Mouse (Mus musculus): ENCODE results near the gene Tex48.

Gene Tex48

DNA sequence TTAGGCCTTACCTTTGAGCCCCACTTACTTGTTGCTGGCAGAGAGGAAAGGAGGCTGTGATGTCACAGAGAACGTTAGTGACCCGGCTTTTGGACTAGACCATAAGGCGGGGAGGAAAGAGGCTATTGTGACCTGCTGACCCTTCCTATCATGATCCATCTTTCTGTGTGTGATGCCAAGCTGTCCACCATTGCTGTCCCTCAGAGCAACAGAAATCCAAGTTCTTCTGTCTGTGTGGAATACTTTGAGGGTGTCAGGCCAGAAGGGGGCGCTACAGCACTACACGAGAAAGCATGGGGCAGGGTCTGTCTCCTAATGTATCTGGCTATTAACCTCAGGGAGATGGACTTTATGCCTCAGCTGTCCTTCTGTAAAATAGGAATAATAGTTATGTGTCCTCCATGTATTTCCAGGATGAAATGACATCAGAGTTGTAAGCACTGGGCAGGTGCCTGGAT is at the start of gene Tex48:
Gene Tex48, minus strand, starts transcription at position 51 of the 458 bp plus-strand sequence.
- peak in 1 of 2 experiments; percentile 55 for DNase-seq

DNA sequence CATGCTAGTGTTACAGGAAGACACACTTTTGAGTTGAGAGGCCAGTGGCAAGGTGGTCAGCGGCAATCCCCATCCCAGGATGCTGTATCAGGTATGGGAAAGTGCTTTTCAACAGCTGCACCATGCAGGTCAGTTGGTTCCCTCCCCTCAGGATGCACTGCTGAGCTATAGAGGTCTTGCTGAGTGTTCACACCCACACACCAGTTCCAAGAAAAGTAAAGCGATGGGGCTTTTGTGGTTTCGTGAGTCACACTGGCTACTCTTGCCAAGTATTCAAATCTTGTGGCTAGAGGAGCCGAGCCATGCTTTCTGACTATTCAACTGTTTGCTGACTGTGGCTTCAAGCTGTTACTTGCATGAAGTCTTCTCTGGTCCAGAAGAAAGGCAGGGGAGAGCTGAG is 46.0 kb upstream of the Tex48 start:
- DNase-seq: peak; percentile 11 to 17

DNA sequence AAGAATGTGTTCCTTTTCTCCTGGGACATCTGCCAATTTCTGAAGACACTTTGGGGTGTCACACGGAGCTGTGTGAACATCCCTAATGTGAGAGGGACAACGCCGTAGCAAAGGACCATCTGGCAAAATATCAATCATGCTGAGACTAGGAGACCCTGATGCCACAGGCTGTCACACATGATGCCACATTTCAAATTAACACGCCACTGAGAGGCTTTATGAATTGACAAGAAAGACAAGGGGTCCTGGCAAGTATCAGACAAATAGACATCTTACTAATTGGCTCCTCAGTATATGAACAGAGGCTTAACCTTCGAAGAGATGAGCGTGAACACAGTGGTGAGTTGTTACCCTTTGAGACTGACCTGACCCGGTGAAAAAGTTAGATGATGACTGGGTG is 43.5 kb upstream of the Tex48 start:
- no peak for DNase-seq

DNA sequence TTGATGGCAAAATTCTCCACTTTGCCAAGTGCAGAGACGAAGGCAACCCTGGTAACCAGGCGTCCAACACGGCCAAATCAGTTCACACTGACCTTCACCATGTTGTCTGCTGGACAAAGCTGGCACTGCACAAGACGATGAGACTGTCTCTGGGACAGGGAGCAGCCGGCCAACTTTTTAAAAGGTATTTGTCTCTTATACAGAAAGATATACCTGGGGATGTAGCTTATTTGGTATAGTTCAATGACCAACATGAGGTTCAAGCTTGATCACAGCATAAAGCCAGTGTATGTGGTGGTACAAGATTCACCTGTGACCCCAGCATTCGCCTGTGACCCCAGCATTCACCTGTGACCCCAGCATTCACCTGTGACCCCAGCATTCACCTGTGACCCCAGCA is 41.1 kb upstream of the Tex48 start, which contains the start of gene Gm11214:
Gene Gm11214, minus strand, starts transcription at position 101 of the 400 bp plus-strand sequence.
- DNase-seq: no peak

DNA sequence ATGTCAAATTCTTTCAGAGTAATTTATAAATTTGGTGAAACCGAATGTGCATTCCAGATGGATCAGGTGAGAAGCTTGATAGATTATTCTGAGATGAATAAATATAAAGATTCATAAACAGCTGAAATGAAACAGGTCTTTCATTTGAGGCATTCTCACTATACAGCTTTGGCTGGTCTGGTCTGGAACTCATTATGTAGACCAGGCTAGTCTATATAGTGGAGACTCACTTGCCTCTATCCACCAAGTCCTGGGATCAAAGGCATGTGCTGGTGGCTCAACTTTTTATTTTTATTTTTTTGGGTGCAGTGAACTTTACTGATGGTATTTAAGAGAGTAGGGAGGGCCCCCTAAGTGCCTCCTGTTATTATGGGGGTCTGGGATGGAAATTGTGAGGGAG is 39.6 kb upstream of the Tex48 start:
- no peak for DNase-seq

DNA sequence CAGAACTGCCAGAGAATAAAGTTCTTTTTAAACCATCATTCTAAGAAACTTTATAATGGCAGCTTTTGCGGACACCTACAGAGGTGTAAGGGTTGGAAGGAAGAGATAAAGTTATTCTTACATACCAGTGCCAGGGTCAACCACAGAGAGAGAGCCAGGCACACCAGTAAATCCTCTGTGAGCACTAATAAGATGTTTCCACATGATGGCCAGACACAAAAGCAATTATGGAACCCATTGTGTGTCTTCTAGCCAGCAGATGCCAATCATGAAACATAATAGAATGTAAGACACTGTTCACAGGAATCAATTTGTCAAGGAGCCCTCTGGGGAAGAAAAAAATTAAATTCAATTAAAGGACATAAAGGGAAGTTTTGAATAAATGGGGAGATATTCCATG is 39.2 kb upstream of the Tex48 start:
- no peak for DNase-seq

DNA sequence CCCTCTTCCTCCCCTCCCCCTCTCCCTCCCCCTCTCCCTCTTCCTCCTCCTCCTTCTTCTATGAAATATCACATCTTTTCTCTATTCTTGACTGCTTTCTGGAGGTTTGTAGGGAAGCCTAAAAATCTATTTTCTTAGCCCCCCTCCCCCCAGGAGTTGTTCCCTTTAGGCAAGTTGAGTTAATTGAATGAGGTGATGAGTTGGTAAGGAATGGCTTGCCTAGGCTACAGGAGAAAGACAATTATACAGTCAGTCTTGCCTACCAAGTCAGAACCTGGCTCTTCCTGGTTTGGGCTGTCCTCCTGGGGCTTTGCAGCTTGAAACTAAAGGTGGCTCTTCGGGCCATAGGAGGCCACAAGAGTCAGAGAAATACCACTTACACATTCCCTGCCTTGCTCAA is 37.5 kb upstream of the Tex48 start:
- DNase-seq: no peak

DNA sequence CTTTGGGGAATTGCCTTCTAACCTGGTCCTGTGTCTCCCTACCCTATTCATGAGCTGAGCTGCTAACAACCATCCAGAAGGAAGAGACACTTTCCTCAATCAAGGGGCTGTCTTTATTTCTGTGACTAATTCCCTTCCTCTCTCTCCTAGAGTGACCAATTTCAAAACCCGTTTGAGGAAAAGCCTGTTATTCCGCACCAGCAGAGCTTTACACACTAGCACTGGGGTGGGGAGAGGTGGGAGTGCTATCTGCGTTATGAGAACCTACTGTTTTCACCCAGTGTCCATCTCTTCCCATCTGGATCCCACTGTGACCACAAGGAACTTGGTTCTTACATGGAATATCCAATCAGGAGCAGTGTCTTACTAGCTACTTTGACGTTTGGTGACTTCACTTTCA is 36.9 kb upstream of the Tex48 start:
- DNase-seq: no peak

DNA sequence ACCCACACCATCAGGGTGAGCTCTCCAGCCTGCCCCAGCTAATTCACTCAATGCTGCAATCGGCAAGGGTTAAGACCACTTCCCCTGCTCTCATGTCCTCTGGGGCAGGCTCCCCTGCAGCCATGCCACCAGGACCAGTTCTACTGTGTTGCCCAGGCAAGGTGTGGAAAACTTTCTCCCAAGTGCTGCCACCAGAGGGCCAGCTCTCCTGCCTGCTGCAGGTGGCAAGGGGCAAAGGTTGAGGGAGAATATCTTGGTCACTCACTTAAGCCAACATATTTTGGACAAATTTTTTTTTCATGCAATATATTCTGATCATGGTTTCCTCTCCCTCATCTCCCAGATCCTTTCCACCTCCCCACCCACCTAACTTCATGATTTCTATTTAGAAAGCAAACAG is 32.2 kb upstream of the Tex48 start:
- no peak for DNase-seq

DNA sequence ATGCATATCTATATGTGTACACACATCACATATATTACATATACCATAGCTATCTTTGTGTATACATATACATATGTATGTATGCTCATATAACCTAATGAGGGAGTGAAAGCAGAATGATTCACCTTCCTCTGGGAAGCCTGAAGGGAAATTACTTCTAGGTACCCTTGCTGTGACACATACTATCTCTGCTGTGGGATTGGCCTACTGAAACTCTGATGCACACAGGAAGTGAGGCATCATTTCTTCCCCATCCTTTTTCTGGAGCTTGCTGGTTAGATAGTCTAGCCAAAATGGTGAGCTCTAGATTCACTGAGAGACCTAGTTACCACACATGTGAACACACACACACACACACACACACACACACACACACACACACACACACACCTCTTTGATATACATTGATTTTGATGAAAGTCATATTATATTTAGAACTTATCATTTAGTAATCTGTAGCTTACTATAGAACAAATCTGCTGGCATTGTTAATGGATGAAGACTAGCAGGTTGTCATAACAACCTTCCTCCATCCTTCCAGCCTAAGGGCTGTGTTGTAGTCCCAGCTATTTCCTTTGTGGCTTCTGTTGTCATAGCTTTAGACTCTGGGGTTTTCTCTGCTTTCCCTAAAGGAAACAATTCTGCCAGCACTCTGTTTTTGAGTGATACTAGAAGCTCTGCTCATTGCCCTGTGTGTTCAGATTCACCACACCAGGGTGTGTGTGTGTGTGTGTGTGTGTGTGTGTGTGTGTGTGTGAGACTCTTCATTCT is 21.9 kb upstream of the Tex48 start:
- no peak for DNase-seq

DNA sequence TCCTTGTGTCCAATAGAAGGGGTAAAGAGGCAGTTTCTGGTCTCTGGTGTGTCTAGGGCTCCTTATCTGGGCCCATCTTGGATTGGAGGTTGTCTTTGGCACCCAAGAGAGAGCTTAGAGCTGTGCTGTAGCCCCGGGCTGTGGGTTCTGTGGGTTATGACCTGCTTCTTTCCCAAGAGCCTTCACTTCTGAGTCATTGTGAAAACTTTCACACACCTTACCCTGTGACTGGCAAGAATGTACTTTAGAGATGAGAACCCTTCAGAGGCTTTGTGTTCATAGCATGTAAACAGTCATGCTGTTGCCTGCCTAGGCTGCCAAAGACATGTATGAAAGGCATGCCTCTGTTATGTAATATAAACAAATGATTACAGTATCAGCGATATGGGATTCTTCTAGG is 17.6 kb upstream of the Tex48 start:
- no peak for DNase-seq

DNA sequence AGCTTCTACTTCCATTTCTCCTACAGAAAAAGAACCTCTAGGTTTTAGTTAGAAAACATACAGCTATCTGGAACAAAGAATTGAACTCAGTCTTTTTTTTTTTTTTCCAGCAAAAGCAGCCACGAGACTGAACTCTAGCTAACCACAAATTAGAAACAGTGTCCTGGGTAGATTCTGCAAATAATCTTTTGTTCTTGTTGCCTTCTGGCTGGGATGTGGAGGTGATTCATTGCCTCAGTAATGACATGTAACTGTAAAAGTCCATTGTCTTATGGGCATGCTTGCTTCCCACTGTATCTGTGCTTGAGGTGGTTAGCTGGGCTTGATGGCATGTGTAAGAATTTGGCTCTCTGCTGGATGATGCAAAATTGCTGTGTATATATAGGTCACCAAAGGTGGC is 16.4 kb upstream of the Tex48 start:
- DNase-seq: no peak

DNA sequence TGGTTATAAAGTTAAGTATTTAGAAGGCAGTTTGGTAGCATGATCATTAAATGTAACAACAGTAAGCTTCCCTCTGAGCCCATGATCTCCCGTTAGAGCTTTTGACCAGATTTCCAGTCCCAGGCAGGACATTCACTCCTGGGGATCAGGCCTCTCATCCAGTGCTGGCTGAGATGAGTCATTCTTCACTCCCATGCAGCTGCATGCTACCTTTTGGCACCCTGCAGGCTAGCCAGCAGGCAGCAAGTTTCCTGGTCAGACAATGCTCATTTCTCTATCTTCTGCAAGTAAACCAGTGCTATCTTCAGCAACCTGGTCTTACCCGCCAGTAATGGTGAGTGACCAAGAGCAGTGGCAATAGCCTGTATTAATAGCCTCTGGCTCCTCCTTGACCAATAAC is 11.0 kb upstream of the Tex48 start:
- no peak for DNase-seq

DNA sequence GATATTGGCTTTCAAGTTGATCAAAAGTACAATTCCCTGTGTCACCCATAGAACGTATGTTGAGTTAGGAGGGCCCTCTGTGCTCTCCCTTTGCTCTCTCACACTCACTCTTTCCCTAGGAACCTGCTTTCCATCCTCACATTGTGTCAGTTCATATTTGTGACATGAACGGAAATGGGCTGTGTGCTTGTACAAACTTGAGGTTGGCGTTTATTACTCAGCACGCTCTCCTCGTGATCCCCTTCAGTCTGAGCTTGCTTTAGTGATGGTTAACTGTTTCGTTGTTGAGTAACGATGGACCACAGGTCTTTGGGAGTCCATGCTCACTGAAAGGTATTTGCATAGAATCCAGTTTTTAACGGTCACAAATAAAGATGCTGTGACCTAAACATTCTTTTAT is 4.9 kb upstream of the Tex48 start:
- DNase-seq: no peak

DNA sequence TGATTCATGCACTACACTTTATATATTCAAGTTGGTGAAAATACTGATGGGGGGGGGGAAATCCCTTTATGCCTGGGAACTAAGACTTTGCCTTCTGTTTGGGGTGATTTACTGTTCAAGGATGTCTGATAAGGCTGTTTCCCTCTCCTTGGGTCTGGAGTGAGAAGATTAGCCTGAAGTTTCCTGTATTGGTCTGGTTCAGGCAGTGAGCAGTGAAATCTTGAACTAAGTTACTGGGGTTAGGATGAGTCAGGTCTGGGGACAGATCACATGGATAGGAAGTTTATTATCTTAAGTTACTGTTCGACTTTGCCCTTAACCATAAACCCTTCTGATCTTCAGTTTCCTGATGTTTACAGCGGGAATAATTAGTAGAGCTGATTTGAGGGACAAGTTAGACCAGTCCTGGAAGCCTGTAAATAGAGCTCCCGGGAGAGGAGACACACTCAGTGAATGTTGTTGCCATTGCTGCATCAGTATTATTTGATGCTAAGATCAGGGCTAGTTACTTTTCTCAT is 3.4 kb upstream of the Tex48 start:
- no peak for DNase-seq

DNA sequence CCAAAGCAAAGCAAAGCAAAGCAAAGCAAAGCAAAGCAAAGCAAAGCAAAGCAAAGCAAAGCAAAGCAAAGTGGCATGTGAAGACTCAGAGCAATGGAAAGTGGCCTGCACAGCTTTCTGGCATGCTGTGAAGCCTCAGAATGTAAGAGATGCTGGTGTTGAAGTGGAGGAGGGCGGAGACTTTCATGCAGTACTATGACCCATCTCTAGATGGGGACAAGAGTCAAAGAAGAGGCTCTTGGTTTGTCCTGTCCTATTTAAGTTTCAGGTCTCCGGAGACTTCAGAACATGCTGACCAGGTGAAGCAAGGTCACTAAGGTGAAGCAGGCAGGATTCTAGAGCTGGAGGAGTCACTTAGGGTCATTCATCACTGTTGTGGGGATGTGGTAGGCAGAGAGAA is 367 bp downstream of the Tex48 start:
- DNase-seq: no peak

DNA sequence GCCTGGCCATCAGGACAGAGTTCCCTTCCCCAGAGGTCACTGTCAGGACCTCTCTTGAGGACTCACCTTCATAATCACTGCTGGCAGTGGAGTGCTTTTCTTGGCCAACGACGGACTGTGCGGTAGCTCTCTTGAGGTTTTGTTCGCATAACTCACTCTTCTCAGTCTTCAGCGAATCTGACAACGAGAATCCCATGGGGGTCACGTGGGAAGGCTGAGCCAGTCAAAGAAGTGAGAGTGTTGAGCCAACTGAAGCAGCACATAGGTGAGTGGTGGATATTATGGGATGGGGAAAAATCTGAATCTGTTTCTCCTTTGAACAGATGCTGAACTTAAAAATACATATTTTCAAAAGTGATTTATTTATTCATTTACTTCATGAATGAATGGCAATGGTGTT is 13.8 kb downstream of the Tex48 start:
- no peak for DNase-seq

DNA sequence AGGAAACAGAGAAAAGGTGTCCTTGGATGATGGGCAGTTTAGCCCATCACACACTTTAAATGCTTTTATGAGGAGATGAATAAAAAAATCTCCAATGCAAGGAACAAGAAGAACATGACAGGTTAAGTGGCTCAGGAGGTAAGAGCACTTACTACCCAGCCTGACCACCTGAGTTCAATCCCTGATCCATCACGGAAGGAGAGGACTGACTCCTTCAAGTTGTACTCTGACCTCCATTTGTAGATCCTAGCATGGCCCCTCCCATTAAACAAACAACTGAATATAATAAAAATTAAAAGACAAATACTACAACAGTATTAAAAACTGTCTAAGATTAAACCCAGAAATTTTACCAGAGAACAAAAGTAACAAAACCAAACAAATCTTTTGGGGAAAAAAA is 16.3 kb downstream of the Tex48 start:
- no peak for DNase-seq

DNA sequence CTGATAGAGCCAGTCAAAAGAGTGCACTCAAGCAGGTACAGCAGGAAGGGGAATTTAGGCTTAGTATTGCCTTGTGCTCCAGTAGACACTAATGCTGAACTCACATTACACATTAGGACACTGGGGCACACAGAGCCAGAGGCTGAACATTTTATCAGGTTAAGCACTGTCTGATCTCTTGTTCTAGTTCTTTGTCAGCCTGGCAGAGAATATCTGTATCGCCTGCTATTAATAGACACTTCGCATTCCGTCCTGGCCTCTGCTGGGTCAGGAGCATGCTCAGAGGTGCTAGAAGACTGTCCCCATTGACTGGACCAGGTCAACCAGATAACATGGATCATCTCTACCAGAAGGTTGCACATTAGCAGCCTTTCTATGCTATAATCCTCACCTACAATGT is 16.7 kb downstream of the Tex48 start:
- DNase-seq: no peak

DNA sequence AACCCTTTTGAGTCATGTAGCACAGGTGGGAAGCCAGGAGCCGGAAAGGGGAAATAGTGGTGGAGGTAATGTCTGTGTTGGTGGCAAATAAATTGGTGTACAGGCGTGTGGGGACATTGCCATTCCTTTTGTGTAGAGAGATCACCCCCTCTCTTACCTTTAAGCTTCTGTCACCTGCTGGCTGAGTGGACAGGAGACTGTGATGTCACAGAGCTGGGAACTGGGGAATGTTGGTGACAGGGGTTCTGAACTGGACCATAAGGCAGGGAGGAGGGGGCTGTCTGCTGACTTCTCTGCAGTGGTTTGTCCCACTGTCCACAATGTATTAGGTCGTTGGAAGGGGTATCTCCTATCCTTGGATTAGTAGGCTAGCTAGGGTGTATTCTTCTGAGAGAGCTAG is 17.3 kb downstream of the Tex48 start, which contains the start of gene Gm11213:
Gene Gm11213, minus strand, starts transcription at position 317 of the 400 bp plus-strand sequence.
- DNase-seq: no peak

DNA sequence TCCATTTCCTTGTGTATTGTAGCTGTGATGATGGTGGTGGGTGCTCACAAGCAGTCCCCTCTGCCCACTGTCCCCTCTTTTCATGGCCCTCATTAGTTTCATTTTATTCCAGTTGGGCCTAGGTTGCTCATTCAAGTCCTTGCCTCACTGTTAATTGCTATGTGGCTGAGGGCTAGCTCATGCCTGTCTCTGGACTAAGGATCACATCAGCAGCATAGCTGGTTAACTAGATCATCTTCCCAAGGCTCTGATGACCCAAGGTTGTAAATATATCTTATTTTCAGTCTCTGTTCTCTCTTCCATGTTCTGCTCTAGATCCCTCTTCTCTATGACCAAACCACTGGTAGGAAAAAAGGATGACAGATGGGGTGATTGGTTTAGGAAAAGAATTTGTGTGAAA is 21.0 kb downstream of the Tex48 start:
- DNase-seq: no peak

DNA sequence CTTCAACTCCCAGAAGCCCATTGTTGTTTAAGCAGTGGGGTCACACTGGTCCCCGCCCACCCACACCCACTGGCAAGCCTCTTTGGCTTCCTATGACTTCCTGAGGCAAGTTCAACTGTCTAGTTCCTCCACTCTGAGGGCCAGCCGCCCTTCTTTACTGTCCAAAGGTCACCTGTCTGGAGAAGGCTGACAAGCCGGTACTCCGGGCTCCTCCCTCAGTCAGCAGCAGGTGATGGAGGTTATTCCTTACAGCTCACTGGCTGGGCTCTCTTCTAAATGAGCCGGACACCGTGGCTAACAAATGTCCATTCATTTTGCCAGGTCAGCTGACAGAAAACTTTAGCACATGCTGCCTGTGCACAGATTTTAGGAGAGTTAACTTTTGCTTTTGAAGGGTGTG is 21.4 kb downstream of the Tex48 start:
- DNase-seq: no peak

DNA sequence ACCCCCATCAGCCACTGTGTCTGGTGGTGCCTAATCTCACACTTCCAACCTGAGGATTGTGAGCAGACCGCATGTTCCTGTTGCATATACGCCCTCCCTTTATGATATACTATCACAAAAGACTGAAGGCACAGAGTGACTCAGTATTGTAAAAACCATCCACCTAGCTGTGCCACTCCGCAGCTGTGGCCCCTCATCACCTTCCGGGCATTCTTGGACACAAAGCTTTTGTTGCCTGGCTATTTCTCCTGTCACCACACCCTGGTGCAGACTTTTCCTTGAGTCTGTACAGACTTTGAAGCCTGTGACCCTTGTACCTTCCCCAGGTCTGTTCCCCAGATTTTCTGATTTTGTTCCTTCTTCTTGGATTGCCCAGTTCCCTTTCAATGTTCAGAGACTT is 26.2 kb downstream of the Tex48 start:
- no peak for DNase-seq

DNA sequence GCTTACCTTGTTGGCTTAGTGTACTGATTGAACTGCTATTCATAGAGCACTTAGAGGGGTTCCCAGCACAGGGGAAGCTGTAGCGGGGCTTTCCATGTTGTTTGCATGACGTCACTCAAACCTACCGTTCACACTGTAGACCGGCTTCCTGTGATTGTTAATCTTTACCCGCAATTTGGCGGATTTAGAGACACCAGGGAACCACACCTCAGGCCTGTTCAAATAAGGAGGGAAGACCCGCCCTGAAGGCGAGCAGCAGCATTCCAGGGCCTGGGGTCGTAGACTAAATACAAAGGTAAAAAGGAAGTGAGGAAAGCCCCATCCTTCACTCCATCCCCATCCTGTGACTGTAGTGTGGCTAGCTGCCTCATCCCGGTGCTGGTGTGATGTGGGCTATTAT is 27.0 kb downstream of the Tex48 start:
- DNase-seq: no peak
